Mouse (Mus musculus): ENCODE results near the gene Ano4. TPM values are rescaled to one million over a fixed set of nuclear protein-coding genes. Genes with fewer than 3 reads are reported as not detected.
"Not testable (repeated sequence)": the region's sequence is repeated elsewhere in the genome, so short reads cannot be mapped to it uniquely, and the experiment has no call there.

The Ano4 gene
- total and polyA plus RNA-seq, 2 experiments from 2014 or later, result 4.4 to 13.6 TPM

DNA sequence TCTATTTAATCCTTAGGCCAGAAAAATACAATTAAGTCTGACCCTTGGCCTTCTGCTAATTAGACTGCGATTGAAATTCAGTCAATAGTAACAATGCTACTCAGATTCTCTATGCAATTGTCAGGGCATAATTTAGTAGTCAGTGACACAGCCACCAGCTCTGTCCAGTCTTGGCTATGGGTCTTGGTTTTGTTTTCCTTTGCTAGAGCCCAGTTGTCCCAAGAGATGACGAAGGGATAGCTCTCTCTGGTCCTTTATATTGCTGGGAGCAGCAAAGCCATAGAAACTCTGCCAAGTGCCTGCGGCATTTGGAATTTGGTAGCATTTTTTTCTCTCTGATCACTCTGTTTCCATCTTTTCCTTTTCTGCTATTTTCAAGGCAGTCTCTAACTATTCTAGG lies 288.7 kb downstream of the Ano4 start:
- no peak overlapping the region for H3K4me2 ChIP-seq (ENCODE audit: low read depth)
- no peak overlapping the region for H3K9ac ChIP-seq
- no peaks in the 10 kb centered on the region for H3K4me1 ChIP-seq (ENCODE audit: insufficient read depth)
- no peak for TF ChIP-seq CTCF (IDR thresholded peaks at IDR 0.05; ENCODE audit: low read depth)
- ATAC-seq (no peak), DNase-seq (no peak)
- H3K27me3 ChIP-seq (ENCODE audit: insufficient read depth, low read length), result no peaks in the 10 kb centered on the region
- H3K9me3 ChIP-seq (ENCODE audit: low read length), result no peaks in the 10 kb centered on the region
- no peak overlapping the region for H3K27ac ChIP-seq (ENCODE audit: low read depth, low read length)
- H3K36me3 ChIP-seq (ENCODE audit: insufficient read depth), result no peaks in the 10 kb centered on the region
- WGBS, result 33% methylated on average over 3 of the region's 3 CpGs
- H3K4me3 ChIP-seq (ENCODE audit: low read depth, low read length), result no peak overlapping the region

DNA sequence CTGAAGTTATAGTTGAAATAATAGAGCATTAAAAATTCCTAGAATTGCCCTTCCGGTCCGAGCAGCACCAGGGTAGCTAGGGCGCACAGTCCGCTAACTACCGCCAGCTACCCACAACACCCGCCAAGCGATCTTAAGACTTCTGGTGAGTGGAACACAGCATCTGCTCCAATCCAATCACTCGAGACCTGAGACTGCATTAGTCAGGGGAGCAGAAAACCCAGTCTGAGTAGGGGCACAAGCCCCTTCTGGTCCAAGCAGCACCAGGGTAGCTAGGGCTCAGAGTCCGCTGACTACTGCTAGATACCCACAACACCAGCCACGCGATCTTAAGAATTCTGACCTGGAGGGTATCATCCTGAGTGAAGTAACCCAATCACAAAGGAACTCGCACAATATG lies 299.6 kb downstream of the Ano4 start:
- WGBS, result 95% methylated on average over 12 of the region's 12 CpGs

DNA sequence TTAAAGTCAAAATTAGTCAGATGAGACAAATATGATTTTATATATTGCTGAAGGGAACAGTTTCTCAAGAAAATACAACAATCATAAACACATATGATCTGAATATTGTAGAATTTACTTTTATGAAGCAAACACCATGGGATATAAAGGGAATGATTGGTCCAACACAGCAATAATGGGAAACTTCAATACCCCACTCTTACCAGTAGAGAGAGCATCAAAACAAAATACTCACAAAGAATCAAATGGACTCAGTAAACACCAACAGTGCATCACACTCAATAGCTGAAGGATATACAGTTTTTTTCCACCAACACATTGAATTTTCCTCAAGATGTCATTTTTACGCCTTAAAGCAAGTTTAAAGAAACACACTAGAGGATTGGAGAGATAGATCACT lies 300.4 kb downstream of the Ano4 start:
- Histone ChIP-seq H3K9ac (no peak overlapping the region), H3K36me3 (ENCODE audit: insufficient read depth) (no peaks in the 10 kb centered on the region), H3K4me1 (ENCODE audit: insufficient read depth) (no peaks in the 10 kb centered on the region), H3K27me3 (ENCODE audit: insufficient read depth, low read length) (no peaks in the 10 kb centered on the region), H3K4me2 (ENCODE audit: low read depth) (no peak overlapping the region), H3K9me3 (ENCODE audit: low read length) (no peaks in the 10 kb centered on the region), H3K27ac (ENCODE audit: low read depth, low read length) (no peak overlapping the region), H3K4me3 (ENCODE audit: low read depth, low read length) (no peak overlapping the region)
- DNase-seq, result no peak
- 94% methylated on average over 1 of the region's 1 CpGs for WGBS
- no peak for ATAC-seq
- no peak for TF ChIP-seq CTCF (IDR thresholded peaks at IDR 0.05; ENCODE audit: low read depth)

More for the DNA sequence above, 299.6 kb downstream of the Ano4 start:
- not testable (repeated sequence) for H3K4me3 ChIP-seq (ENCODE audit: low read depth, low read length); DNase-seq; H3K36me3 ChIP-seq (ENCODE audit: insufficient read depth); ATAC-seq; H3K27ac ChIP-seq (ENCODE audit: low read depth, low read length); H3K4me1 ChIP-seq (ENCODE audit: insufficient read depth); H3K27me3 ChIP-seq (ENCODE audit: insufficient read depth, low read length); H3K9me3 ChIP-seq (ENCODE audit: low read length); H3K4me2 ChIP-seq (ENCODE audit: low read depth); H3K9ac ChIP-seq

DNA sequence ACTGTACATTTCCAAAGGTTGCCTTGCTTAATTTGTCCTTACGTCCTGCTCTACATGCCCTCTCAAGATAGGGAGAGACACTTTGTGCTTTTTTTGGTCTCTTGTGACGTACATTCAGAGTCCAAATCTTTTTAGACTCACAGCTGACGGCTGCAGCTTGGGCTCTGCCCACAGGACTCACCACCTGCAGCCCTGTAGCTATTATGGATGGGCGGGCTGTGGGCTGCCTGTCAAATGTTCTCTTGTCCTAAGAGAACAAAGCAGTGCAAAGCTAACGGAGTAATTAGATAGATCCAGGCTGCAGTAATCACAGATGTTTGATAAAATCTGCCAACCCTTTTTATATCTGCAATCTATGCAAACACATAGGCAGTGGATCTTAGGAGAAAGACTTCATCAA lies 325.6 kb downstream of the Ano4 start:
- TF ChIP-seq CTCF (IDR thresholded peaks at IDR 0.05; ENCODE audit: low read depth), result no peak
- no peaks in the 10 kb centered on the region for H3K27me3 ChIP-seq (ENCODE audit: insufficient read depth, low read length)
- H3K9me3 ChIP-seq (ENCODE audit: low read length), result no peaks in the 10 kb centered on the region
- H3K4me2 ChIP-seq (ENCODE audit: low read depth), result no peak overlapping the region
- ATAC-seq, result peak; percentile 80
- 24% methylated on average over 5 of the region's 5 CpGs for WGBS
- no peak overlapping the region; the same call in 1 of the 2 replicates for H3K27ac ChIP-seq (ENCODE audit: low read depth, low read length)
- peak; percentile 45 for DNase-seq
- H3K4me1 ChIP-seq (ENCODE audit: insufficient read depth), result no peaks in the 10 kb centered on the region
- H3K4me3 ChIP-seq (ENCODE audit: low read depth, low read length), result no peak overlapping the region
- H3K36me3 ChIP-seq (ENCODE audit: insufficient read depth), result no peaks in the 10 kb centered on the region
- H3K9ac ChIP-seq, result no peak overlapping the region

DNA sequence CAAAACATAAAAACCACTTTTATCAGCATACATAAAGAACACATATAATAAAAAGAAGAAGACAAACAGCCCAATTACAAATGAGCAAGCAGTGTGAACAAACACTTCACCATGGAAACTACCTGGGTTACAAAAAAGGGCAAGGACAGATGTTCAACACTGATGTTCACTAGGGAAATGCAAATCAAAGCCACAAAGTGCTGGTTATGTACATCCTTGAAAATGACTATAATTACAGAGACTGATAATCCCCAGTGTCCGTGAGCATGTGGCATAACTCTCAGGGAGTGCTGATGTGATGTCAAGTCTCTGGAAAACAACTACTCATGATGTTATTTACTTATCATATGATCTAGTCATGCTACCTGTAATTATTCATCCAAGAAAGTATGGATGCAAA lies 336.3 kb downstream of the Ano4 start:
- Histone ChIP-seq H3K36me3 (ENCODE audit: insufficient read depth) (no peaks in the 10 kb centered on the region), H3K27me3 (ENCODE audit: insufficient read depth, low read length) (no peaks in the 10 kb centered on the region), H3K27ac (ENCODE audit: low read depth, low read length) (no peak overlapping the region), H3K9me3 (ENCODE audit: low read length) (no peaks in the 10 kb centered on the region), H3K4me2 (ENCODE audit: low read depth) (no peak overlapping the region), H3K4me3 (ENCODE audit: low read depth, low read length) (no peak overlapping the region), H3K9ac (no peak overlapping the region), H3K4me1 (ENCODE audit: insufficient read depth) (no peaks in the 10 kb centered on the region)
- DNase-seq, result no peak
- TF ChIP-seq CTCF (IDR thresholded peaks at IDR 0.05; ENCODE audit: low read depth), result no peak
- ATAC-seq, result no peak
- 54% methylated on average over 1 of the region's 1 CpGs for WGBS

DNA sequence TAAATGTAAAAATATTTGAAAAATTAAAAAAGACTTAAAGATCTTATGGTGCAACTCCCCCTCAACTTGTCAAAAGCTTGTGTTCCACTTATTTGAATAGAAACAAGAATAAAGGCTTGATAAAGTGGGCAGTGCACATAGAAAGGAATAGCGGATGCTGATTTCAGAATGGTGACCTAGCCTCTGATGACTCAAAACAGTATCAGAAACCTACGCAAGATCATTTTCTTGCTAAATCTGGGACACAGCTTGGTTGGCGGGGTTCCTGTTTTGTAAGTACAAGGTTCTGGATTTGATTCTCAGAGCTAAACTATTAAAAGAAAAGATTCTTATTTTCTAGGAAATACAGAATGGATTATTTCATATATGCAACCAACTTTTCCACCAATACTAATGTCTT lies 340.0 kb downstream of the Ano4 start:
- H3K4me2 ChIP-seq (ENCODE audit: low read depth), result no peak overlapping the region
- H3K4me3 ChIP-seq (ENCODE audit: low read depth, low read length), result no peak overlapping the region
- H3K9ac ChIP-seq, result no peak overlapping the region
- no peak for TF ChIP-seq CTCF (IDR thresholded peaks at IDR 0.05; ENCODE audit: low read depth)
- no peaks in the 10 kb centered on the region for H3K9me3 ChIP-seq (ENCODE audit: low read length)
- ATAC-seq, result no peak
- H3K27ac ChIP-seq (ENCODE audit: low read depth, low read length), result no peak overlapping the region
- 82% methylated on average over 3 of the region's 3 CpGs for WGBS
- H3K4me1 ChIP-seq (ENCODE audit: insufficient read depth), result no peaks in the 10 kb centered on the region
- DNase-seq, result no peak
- H3K36me3 ChIP-seq (ENCODE audit: insufficient read depth), result no peaks in the 10 kb centered on the region
- H3K27me3 ChIP-seq (ENCODE audit: insufficient read depth, low read length), result no peaks in the 10 kb centered on the region

DNA sequence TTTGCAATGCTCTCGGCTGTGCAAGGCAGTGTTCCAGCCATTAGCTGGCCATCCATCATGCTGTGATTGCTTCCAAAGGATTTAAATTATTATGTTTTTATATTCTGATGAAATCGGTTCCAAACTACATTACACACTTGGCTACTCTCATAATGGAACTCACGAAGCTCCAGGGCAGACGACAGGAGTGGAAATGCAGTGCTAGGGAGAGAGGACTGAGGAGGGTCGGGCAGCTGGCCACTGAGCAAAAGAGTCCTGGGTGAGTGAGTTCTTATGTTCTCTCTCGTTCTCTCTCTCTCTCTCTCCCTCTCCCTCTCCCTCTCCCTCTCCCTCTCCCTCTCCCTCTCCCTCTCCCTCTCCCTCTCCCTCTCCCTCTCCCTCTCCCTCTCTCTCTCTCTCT lies 357.6 kb downstream of the Ano4 start:
- 53% methylated on average over 6 of the region's 6 CpGs for WGBS
- no peak overlapping the region for H3K9ac ChIP-seq
- ATAC-seq (no peak), DNase-seq (no peak)
- no peaks in the 10 kb centered on the region for H3K9me3 ChIP-seq (ENCODE audit: low read length)
- no peak overlapping the region for H3K27ac ChIP-seq (ENCODE audit: low read depth, low read length)
- H3K4me2 ChIP-seq (ENCODE audit: low read depth), result no peak overlapping the region
- no peaks in the 10 kb centered on the region for H3K36me3 ChIP-seq (ENCODE audit: insufficient read depth)
- H3K27me3 ChIP-seq (ENCODE audit: insufficient read depth, low read length), result no peaks in the 10 kb centered on the region
- H3K4me1 ChIP-seq (ENCODE audit: insufficient read depth), result no peaks in the 10 kb centered on the region
- no peak overlapping the region for H3K4me3 ChIP-seq (ENCODE audit: low read depth, low read length)
- no peak for TF ChIP-seq CTCF (IDR thresholded peaks at IDR 0.05; ENCODE audit: low read depth)

DNA sequence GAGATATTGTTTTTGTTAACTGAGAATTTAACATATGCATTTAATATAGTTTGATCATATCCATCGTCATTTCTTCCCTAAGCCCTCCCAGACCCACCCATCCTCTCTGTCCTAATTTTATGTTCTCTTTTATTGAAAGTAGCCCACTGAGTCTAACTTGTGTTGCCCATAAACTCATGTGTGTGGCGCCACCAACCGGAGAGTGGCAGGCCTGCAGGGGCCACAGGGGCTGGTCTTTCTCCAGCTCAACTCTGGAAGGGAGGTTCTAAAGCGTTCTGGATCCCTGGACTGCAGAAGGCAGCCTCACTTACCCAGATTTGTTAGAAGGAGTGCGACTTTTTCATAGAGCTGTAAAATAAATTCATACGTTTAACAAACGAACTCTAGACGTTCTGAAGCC lies 361.1 kb downstream of the Ano4 start:
- H3K4me3 ChIP-seq (ENCODE audit: low read depth, low read length), result no peak overlapping the region
- no peak overlapping the region for H3K4me2 ChIP-seq (ENCODE audit: low read depth)
- no peaks in the 10 kb centered on the region for H3K4me1 ChIP-seq (ENCODE audit: insufficient read depth)
- no peak for ATAC-seq
- WGBS, result 26% methylated on average over 8 of the region's 8 CpGs
- no peaks in the 10 kb centered on the region for H3K9me3 ChIP-seq (ENCODE audit: low read length)
- TF ChIP-seq CTCF (IDR thresholded peaks at IDR 0.05; ENCODE audit: low read depth), result peak; percentile 43; the same call in 1 of the 2 replicates
- no peaks in the 10 kb centered on the region for H3K27me3 ChIP-seq (ENCODE audit: insufficient read depth, low read length)
- H3K27ac ChIP-seq (ENCODE audit: low read depth, low read length), result no peak overlapping the region
- H3K36me3 ChIP-seq (ENCODE audit: insufficient read depth), result no peaks in the 10 kb centered on the region
- H3K9ac ChIP-seq, result no peak overlapping the region
- no peak for DNase-seq

All from forebrain, postnatal 0 days (tissue).